Mouse (Mus musculus): ENCODE data around the gene Mrap2.
"Not testable (repeated sequence)": the region's sequence is repeated elsewhere in the genome, so short reads cannot be mapped to it uniquely, and the experiment has no call there.

Mrap2 gene

DNA sequence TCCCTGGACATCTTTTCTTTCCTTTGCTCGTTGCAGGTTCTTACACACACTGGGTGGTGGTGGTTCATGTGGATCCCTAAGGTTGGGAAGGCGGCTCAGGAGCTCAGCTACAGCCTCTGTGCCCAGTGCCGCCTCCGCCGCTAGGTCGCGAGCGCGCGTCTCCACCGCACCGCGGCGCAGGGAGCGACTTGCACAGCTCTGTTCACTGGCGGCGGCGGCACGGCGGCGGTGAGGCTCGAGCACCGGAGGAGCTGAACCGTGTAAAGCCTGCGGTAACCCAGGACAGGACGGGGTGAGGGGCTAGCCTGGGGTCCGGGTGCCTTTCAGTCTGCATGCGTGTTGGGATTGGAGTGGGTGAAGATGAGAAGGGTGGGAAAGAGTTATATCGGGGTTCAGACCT is at the start of gene Mrap2:
TSS of gene Mrap2 (plus strand) at position 201 of the 400 bp plus-strand sequence.
- DNase-seq = peak; percentile 79

DNA sequence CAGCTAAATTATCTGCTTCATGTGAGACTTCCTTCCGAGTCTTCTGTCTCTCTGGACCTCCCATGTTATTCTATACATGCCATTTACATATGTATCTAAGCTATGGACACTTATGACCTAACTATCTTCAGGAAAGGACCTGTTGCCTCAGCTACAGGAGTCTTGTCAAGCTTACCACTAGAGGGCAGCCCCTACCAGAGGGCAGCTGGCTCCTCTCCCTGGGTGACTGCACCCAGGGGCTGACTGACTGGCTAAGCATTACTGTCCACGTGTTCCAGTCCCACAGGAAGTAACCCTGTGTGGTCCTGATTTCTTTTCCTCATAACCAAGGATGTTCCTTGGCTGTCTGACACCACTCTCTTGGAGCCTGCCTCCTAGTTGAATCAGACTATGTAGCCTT is 46.1 kb upstream of the Mrap2 start:
- DNase-seq = no peak

DNA sequence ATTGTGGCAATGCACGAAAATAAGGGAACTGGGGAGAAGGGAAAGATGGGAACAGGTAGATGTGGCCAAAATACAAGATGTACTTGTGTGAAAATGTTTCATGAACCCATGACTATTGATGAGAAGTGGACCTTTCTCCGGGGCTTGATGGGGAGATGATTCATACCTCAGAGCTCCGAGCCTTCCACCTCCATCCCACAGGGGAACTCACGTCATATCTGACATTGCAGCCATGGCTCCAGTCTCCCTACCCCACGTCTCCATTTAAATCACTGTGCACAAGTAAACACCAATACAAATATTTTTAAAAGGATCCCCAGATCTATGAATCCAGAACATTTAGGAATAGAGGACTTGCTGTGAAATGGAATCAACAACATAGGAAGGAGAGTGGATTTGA is 29.1 kb upstream of the Mrap2 start:
- DNase-seq = no peak

DNA sequence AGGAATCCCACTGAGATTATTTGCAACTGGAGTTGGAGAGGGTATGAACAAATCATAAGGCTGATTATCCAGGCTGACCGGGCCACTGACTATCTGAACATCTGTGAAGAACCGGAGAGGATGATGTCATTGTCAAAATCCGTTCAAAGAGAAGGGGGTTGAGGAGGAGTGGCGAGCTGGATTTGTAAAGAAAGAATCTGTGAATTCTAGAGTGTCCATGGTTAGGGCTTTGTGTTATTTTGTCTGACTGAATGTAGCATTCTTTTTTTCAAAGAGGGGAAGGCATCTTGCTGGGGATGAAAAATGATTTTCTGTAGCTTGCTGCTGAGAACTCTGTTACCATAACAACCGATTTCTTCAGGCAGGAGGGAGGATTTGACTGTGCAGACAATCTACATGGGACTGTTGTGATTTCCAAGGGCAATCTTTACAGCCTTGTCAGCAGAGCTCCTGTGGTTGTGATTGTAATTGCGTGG is 28.6 kb upstream of the Mrap2 start:
- no peak for DNase-seq

DNA sequence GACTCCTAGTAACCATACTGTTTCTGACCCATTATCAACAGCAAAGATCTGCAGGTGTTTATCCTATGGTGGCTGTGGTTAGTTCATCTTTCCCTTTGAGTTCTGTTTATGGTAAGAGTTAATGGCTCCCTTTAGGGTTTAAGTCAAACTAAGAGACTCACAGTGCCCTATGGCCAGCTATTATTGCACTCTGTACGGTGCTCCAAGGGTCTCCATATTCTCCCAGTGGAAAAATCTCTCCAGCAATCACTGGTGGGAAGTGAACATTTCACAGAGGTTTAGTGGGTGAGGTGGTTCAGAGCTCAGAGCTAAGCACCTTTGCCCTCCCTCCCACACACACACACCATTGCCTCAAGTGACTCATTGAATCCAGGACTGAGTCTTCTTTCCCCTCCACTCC is 28.1 kb upstream of the Mrap2 start:
- DNase-seq = no peak

DNA sequence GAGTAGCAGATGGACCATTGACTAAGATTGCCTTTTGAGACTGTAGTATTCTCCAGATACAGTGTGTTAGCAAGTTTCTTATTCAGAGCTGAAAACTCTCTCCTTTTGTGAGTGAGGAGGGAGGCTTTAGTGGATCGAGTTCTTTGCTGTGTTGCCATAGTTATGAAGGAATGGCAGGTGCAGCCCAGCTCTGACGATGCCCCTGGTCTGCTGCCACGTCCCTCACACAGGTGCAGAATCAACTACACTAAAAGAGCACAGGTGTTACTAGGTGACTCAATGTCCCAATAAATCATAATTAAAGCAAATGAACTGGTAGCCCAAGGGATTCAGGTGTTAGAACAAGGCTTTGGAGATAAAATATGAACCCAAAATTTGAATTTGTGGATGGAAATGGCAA is 25.1 kb upstream of the Mrap2 start:
- DNase-seq = no peak

DNA sequence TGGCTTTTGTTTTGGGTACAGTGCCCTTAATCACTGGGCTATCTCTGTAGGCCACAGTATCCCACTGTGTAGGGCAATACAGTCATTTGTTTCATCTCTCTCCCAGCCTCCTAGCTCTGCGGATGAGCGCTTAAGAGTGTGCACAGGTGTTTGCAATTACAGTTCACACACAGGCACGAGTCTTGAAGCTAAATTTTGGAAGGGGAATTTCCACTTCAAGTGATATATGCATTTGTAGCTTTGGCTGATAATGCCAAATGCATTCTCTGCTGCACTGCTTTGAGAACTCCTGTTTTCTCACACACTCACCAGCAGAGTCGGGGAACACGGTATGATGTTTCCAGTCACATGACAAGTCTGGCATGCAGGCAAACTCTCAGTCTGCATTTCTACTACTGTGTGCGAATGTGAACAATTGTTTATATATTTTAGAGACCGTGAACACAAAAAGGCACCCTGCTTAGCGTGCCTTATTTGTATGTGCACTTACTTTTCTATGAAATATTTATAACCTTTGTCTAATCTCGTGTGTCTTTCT is 22.1 kb upstream of the Mrap2 start:
- DNase-seq = no peak

DNA sequence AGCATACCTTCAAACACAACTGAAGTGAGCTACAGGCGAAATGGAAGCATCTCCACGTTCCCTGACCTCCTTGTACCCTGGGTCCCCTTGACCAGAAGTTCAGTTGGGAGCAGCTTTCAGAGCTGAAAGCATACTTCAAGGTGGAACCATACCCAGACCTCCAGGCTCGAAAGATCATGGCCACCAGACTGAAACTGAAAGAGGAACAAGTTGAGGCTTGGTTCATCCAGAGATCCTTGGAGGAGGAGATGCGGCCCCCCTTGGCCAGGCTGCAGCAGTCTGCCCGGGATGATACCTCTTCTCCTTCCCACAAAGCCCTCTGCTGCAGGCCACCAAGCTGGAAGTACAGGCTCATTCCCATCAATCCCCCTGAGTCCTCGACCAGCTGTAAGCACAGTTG is 17.1 kb upstream of the Mrap2 start:
- not testable (repeated sequence) for DNase-seq

DNA sequence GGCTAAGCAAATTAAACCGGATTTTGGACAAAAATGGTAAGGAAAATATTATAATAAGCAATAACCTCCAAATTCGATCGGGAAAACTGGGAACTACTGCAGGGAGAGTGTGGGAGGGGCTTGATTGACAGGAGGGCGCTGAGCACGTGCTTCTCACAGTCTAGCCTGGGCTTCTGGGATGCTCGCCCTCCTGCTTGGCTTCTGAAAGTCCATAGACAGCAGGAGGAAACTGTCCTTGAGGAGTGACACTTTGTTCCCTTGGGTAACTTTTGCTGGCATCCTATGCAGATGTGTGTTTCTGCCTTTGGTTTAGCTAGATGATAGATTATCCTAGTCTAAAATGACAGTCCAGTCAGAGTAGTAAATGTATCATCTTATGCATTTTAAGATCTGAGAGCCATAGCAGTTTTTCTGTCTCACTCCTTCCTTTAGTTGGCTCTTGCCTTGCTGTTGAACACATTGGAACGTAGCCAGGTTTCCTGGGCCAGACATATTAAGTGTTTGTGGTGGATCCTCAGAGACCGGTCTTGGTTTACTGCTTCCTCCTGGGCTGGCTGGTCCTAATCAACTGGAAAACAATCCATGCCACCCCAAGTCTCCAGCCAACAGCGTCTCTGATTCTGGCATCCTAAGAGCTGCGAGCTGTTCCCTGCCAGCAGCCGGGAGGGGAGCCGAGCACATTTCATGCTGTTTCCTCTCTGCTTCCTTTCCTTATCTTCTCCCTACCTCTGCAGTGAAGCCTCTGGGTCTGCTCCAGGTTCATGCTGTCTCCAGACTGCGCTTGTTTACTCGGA is 8.1 kb upstream of the Mrap2 start:
- peak; percentile 61 to 69 for DNase-seq

DNA sequence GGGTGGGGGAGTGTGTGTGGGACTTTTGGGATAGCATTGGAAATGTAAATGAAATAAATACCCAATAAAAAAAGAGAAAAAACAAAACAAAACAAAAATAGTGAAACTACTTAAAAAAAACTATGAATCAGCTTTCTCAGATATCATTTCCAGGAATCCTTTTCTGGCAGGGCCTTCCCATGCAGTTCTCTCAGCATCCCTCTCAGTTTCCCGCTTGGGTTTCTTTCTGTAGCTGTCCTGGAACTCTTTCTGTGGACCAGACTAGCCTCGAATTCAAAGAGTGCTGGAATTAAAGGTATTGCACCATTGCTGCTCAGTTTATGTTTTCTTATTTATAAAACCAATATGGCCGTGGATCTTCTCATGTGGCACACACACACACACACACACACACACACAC is 1.0 kb upstream of the Mrap2 start:
- no peak for DNase-seq

DNA sequence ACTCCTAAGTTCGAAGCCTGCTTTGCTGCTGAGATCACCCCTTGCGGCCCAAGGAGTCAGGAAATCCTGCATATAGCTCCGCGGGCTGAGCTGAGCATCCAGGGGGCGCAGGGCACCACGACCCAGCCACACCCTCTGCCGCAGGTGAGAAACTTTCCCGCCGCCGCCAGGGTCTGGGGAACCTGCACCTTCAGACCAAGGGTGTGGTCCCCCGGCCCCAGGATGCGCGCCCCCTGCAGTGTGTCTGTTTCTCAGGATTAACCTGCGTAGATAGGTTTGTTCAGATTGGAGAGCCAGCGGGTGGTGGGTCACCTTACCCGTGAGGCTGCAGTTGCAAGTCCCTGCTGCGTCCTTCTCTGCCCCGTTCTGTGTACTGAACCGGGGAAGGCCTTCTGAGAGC is 426 bp downstream of the Mrap2 start:
- DNase-seq = peak; percentile 15 to 26

DNA sequence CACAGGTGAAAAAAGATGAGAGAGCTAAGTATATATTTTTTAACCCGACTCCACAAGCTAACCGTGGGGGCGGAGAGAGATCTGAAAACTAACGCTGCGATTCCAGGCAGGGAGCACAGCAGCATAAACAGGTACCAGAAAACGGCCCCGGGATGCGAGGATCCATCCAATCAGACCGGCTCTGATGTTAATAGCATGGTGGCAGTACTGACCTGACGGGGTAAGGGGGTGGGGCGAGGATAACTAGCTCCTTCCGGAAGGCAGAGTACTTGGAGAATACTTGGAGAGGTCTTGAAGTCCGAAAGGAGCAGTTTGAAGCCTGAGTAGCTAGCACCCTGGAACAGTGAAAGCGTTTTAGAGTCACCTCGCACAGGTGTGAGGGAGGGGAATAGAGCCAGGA is 1.1 kb downstream of the Mrap2 start:
- DNase-seq = peak in 1 of 2 experiments; percentile 7

DNA sequence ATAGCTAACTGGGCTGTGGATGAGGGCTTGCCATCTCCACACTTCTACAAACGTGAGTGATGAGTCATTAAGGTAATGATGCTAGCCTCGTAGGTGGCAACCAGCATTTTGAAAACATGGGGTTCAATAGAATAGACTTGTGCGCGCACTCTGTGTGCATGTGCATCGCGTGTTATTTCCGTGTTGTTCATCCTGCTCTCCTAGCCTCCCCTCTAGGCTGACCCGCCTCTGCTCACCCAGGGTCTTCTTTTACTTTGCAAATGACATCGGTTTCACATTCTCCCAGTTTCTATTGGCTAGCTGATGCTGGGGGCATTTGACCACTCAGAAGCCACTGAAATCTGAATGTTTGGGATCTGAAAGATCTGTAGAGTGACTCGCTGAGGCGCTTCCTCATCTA is 1.6 kb downstream of the Mrap2 start:
- DNase-seq = no peak

DNA sequence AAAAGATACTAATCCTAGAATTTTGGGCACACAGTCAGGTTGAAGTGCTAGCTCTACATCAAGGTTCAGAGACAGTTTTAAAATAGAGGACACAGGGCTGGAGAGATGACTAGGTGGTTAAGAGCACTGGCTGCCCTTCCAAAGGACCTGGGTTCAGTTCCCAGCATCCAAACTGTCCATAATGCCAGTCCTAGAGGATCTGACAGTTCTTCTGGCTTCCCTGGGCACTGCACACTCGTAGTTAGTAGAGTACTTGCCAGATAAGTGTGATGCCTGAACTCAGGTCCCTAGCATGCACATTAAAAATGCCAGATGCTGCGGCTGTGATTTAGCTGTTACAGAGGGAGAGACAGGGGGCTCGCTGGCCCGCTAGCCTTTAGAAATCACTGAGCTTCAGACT is 2.3 kb downstream of the Mrap2 start:
- no peak for DNase-seq

DNA sequence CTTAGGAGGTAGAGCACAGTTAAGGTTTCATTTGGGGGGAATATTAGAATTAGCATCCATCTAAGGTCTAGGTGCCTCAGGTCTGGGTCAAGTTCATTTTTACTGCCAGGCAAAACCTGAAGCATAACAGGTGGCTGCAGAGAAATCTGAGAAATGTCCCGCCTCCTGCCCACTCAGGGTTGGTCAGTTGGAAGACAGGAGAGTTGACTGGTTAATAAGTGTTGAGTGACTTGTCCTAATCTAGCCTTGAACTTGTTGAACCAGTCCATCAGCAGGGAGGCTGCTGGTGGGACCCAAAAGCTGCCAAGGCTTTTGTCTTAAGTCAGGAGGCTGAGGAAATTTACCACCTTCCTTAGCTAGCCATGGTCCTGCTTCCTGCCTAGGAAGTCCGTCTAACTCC is 3.8 kb downstream of the Mrap2 start:
- DNase-seq = no peak

DNA sequence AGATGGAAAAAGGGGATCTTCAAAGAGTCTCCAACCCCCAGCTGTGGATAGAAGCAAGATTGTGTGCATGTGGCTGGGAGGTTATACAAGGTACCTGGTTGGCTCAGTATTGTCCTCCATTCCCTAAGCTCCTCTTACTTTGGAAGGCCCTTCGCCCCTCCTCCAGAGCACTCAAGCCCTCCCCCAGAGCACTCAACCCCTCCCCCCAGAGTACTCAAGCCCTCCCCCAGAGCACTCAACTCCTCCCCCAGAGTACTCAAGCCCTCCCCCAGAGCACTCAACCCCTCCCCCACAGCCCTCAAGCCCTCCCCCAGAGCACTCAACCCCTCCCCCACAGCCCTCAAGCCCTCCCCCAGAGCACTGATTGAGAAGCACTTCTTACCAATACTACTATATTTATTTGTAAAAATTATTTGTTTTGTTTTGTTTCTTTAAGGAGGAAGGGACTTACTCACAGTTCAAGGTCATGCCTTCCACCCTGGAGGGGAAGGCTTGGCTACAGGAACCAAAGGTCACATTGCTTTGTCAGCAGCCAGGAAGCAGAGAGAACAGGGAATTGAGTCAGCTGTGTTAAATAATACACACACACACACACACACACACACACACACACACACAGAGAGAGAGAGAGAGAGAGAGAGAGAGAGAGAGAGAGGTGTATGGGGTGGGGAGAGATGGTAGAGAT is 8.7 kb downstream of the Mrap2 start:
- DNase-seq = no peak

DNA sequence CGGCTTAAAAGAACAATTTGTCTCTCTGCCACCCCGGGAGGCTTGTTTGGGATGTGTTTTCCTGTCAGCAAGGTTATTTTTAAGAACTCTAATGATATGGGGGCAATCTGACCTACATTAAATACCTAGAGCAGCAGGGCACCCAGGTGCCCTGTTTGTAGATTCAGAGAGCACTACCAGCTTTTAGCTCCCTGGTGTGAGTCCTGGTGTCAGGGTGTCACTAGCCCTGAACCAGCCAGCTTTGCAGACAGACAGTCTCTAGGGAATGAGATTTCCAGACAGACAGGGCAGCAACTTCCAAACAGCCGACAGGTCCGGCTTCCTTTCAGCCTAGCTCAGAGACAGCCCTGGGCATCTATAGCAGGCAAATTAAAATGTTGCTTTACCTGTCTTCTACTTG is 18.5 kb downstream of the Mrap2 start:
- no peak for DNase-seq

DNA sequence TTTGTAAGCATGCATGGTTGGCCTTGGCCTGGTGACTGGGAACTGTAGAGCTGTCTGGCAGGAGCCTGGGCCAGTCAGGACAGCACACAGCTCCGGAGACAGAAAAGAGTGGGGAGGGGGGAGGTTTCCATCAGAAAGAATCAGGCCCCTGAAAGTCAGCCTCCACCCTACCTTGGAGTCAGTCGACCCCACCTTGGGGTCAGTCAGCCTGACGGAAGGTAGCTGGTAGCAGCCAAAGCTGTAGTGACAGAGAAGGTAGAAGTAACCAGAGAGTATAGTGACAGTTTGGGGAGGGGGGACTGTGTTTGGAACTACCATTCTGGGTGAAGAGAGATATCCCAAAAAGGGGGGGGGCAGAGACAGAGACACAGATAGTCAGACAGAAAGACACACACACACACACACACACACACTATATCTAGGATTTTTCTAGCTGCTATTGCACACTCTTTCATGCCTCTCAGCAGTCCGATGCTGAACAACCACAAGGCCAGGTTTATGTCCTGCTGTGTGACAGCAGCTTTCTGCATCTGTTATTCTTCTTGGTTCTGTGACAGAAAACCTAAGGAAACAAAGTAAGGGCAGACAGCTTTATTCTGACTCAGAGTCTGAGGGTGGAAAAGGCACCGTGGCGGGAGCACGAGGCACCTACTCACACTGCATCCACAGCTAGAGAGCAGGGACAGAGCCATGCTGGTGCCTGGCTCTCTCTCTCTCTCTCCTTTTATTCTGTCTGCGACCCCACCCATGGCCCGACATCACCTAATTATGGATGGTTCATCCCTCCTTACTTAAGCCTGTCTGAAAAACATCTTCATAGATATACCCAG is 23.1 kb downstream of the Mrap2 start:
- no peak for DNase-seq

DNA sequence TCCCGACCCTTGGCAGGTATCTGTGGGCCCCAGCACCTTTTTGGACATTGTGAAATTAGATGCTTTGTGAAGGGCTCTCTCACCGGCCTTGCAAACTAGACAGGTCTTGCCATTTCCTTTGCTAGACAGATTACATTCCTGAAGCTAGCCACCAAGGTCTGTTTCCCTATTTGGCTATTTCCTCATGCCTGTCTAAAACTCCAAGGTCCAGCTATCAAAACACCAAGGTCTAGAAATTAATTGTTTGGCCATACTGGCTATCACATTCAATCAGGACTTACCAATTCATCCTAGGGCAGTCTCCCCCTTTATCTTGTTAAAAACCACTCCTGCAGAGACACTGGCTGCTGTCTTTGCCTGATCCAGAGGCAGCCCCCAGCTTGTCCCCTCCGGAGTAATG is 23.9 kb downstream of the Mrap2 start:
- DNase-seq = no peak

DNA sequence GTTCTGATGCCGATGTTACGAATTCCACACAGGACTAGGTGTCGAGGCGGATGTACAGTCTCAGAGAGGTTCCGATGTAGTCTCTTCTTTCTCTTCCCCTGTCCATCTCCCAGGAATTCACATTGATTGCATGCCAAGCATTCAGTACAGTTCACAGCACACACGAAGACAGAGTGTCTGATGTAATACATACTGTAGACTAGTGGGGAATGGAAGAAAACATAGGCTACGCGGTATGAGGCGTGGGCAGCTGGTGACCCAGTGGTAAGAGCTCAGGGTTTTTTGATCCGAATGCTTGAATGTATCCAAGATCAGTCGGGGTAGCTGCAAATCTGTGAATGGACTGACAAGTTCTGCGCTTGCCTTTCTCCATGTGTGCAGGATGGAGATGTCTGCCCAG is 25.0 kb downstream of the Mrap2 start:
- DNase-seq = no peak

DNA sequence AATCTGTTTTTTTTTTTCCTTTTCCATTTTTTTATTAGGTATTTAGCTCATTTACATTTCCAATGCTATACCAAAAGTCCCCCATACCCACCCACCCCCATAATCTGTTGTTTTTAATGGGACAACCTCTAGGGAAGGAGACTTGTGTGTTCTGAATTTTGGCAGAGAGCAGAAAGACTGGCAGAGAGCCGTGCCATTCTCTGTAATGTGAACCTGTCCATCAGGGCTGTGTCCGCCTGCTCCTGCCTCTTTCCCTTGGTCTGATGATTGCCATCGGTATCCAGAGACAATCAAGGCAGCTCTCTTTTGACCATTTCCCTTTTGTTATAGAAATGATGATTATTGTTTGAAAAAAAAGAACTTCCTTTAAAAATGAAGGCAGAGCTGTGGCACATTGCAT is 26.8 kb downstream of the Mrap2 start:
- no peak for DNase-seq

DNA sequence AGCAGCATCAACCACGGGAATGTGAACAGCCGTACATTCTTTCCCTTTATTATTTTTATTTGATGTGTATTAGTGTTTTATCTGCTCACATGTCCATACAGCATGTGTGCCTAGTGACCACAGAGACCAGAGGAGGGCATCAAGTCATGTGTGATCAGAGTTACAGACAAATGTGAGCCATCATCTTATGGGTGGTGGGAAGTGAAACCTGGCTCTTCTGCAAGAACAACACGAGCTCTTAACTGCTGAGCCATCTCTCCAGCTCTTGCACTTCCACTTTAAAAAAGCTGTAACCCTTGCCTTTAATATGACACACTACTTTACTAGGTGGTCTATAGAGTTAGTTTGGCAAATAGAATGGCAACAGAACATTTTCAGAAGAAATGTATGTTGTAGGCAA is 27.4 kb downstream of the Mrap2 start:
- DNase-seq = no peak

DNA sequence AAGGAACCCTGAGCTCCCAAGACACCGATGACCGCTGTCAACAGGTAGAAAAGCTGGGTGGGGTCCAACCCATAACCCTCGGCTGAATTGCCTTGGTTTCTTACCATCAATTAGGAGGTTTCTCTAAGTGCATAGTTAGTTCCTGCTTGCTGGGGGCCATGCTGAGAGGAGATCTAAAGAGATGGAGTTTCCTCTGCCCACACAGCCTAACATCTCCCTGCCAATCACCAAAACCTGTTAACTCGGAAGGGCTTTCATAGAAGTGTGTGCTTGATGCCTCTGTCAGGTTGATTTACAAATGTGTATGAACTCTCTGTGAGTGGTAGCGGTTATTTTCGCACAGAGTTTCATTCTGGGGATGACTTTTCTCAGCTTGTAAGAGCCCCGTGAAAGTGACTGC is 34.4 kb downstream of the Mrap2 start:
- no peak for DNase-seq

Data from cerebellum, adult 18-20 months (tissue).